Comparison of ENCODE assay signal across 8 mouse cellular contexts in genomic region chr15:80945851-80946250, GRCm38 (mm10). TPM values are rescaled to one million over a fixed set of nuclear protein-coding genes. Genes with fewer than 3 reads are reported as not detected.
A peak's percentile ranks its signal among the peaks of the same experiment; 100 is the strongest.
DNase-seq lines count a peak whose midpoint lies in the region; ATAC-seq and TF ChIP-seq lines count a peak whose summit lies in the region.

No protein-coding gene starts in this region.

- TF ChIP-seq CTCF in heart, postnatal 0 days (IDR thresholded peaks at IDR 0.05; ENCODE audit: low read depth), result peak; percentile 46
- TF ChIP-seq CTCF in kidney, postnatal 0 days (IDR thresholded peaks at IDR 0.05; ENCODE audit: low read depth), result peak; percentile 62
- TF ChIP-seq CTCF in small intestine, adult 2 months (IDR thresholded peaks at IDR 0.05; ENCODE audit: extremely low read depth, insufficient read length, insufficient replicate concordance, low read depth, low read length), result peak; percentile 53; the same call in 1 of the 2 replicates

- no peak for ATAC-seq in heart, postnatal 0 days (ENCODE audit: insufficient read depth, low read depth)
- no peak for ATAC-seq in kidney, postnatal 0 days (replicated peaks; ENCODE audit: low FRiP score, low read depth)

- no peaks in the 10 kb centered on the region; the same call in 1 of the 2 replicates for H3K36me3 ChIP-seq in heart, postnatal 0 days (replicated peaks; ENCODE audit: control insufficient read depth, insufficient read depth, low read length)
- peaks cover 12% of the 10 kb centered on the region; the same call in 1 of the 2 replicates for H3K36me3 ChIP-seq in heart, embryonic 10.5 days
- H3K36me3 ChIP-seq in kidney, postnatal 0 days (ENCODE audit: insufficient read depth, low read length), result 0 out of 2 replicates have a peak, but pooled peaks cover 2% of the 10 kb centered on the region
- no peaks in the 10 kb centered on the region for H3K36me3 ChIP-seq in small intestine, adult 2 months (ENCODE audit: control insufficient read depth, insufficient read depth, low read length)
- peaks cover 19% of the 10 kb centered on the region for H3K36me3 ChIP-seq in forebrain, embryonic 10.5 days (replicated peaks)

- no peaks in the 10 kb centered on the region for H3K27me3 ChIP-seq in heart, postnatal 0 days (ENCODE audit: control insufficient read depth, insufficient read depth, low read length)
- no peaks in the 10 kb centered on the region for H3K27me3 ChIP-seq in heart, embryonic 10.5 days (ENCODE audit: insufficient read depth, poor library complexity, severe bottlenecking)
- no peaks in the 10 kb centered on the region for H3K27me3 ChIP-seq in kidney, postnatal 0 days (ENCODE audit: insufficient read depth, low read length)
- H3K27me3 ChIP-seq in small intestine, adult 2 months (ENCODE audit: control insufficient read depth, insufficient read depth, low read length), result no peaks in the 10 kb centered on the region
- no peaks in the 10 kb centered on the region for H3K27me3 ChIP-seq in forebrain, embryonic 10.5 days (ENCODE audit: poor library complexity, severe bottlenecking)

- no peak overlapping the region for H3K4me3 ChIP-seq in heart, postnatal 0 days (ENCODE audit: low read depth, low read length)
- no peak overlapping the region for H3K4me3 ChIP-seq in heart, embryonic 10.5 days
- H3K4me3 ChIP-seq in kidney, postnatal 0 days (replicated peaks; ENCODE audit: low read depth, low read length), result no peak overlapping the region
- no peak overlapping the region for H3K4me3 ChIP-seq in small intestine, adult 2 months (ENCODE audit: low read depth, low read length)
- no peak overlapping the region for H3K4me3 ChIP-seq in forebrain, embryonic 10.5 days

- 0 out of 2 replicates have a peak, but pooled peaks cover 9% of the 10 kb centered on the region for H3K4me1 ChIP-seq in heart, postnatal 0 days (ENCODE audit: control insufficient read depth, insufficient read depth)
- H3K4me1 ChIP-seq in heart, embryonic 10.5 days, result peaks cover 13% of the 10 kb centered on the region
- H3K4me1 ChIP-seq in kidney, postnatal 0 days (replicated peaks; ENCODE audit: insufficient read depth, low read length), result peaks cover 4% of the 10 kb centered on the region; the same call in 1 of the 2 replicates
- peaks cover 17% of the 10 kb centered on the region; the same call in 1 of the 2 replicates for H3K4me1 ChIP-seq in small intestine, adult 2 months (ENCODE audit: control insufficient read depth, insufficient read depth, insufficient read length, low read length)
- peaks cover 14% of the 10 kb centered on the region for H3K4me1 ChIP-seq in forebrain, embryonic 10.5 days

- no peak for TF ChIP-seq POLR2A in small intestine, adult 2 months (IDR thresholded peaks at IDR 0.05; ENCODE audit: low read depth, low read length)

- TF ChIP-seq EP300 in heart, postnatal 0 days (IDR thresholded peaks at IDR 0.05; ENCODE audit: low read depth), result no peak

- H3K4me2 ChIP-seq in heart, postnatal 0 days (ENCODE audit: low read depth, low read length), result no peak overlapping the region
- H3K4me2 ChIP-seq in kidney, postnatal 0 days (ENCODE audit: low read length), result no peak overlapping the region

- H3K9ac ChIP-seq in heart, postnatal 0 days (replicated peaks; ENCODE audit: low read depth, low read length), result no peak overlapping the region
- H3K9ac ChIP-seq in kidney, postnatal 0 days (ENCODE audit: low read depth, low read length), result no peak overlapping the region

- H3K9me3 ChIP-seq in heart, postnatal 0 days (replicated peaks; ENCODE audit: control insufficient read depth, low read length), result no peaks in the 10 kb centered on the region
- no peaks in the 10 kb centered on the region for H3K9me3 ChIP-seq in heart, embryonic 10.5 days
- H3K9me3 ChIP-seq in kidney, postnatal 0 days (replicated peaks; ENCODE audit: low read length), result no peaks in the 10 kb centered on the region
- H3K9me3 ChIP-seq in forebrain, embryonic 10.5 days, result no peaks in the 10 kb centered on the region

- H3K27ac ChIP-seq in heart, postnatal 0 days (ENCODE audit: low read depth), result no peak overlapping the region
- no peak overlapping the region for H3K27ac ChIP-seq in heart, embryonic 10.5 days
- no peak overlapping the region for H3K27ac ChIP-seq in kidney, postnatal 0 days
- no peak overlapping the region for H3K27ac ChIP-seq in small intestine, adult 2 months (ENCODE audit: insufficient read depth, low read depth, low read length)
- H3K27ac ChIP-seq in forebrain, embryonic 10.5 days, result no peak overlapping the region

- WGBS in heart, postnatal 0 days, result 54% methylated on average over 3 of the region's 3 CpGs
- WGBS in heart, embryonic 10.5 days, result 52% methylated on average over 3 of the region's 3 CpGs
- 58% methylated on average over 3 of the region's 3 CpGs for WGBS in kidney, postnatal 0 days
- WGBS in small intestine, adult 2 months, result 46% methylated on average over 3 of the region's 3 CpGs
- WGBS in forebrain, embryonic 10.5 days, result 62% methylated on average over 3 of the region's 3 CpGs

- peak; percentile 38 for DNase-seq in heart, postnatal 0 days (ENCODE audit: low spot score)
- DNase-seq in heart, embryonic 10.5 days (ENCODE audit: low spot score), result no peak
- DNase-seq in A20 (ENCODE audit: low read depth, low spot score) (peak; percentile 79), R1 (ENCODE audit: low read depth, low spot score) (peak; percentile 63)
- peak; percentile 50 for DNase-seq in kidney, postnatal 0 days (ENCODE audit: low spot score)
- DNase-seq in urinary bladder, postnatal 4 days (ENCODE audit: low spot score in 2 of 2), result no peak
- no peak for DNase-seq in forebrain, embryonic 10.5 days (ENCODE audit: extremely low spot score, low spot score)

RNA-seq across cellular contexts. Expression of gene Adsl, which starts 2.4 kb away (rescaled TPM):
- total RNA-seq in heart, postnatal 0 days (2014; rRNA removed; ENCODE audit: low replicate concordance), result 148 and 149 TPM in 2 replicates
- polyA plus RNA-seq in heart, postnatal 0 days (2015; fragmentation: Nextera tagmentation; extraction: Ambion mirVana), result 156 and 159 TPM in 2 replicates
- 220 and 222 TPM in 2 replicates for polyA plus RNA-seq in heart, embryonic 10.5 days (2016; fragmentation: Nextera tagmentation; extraction: Ambion mirVana)
- polyA plus RNA-seq in kidney, postnatal 0 days (2015; fragmentation: Nextera tagmentation; extraction: Ambion mirVana), result 78.5 and 103 TPM in 2 replicates
- polyA plus RNA-seq in small intestine, adult 2 months (2012; rRNA removed), result 17.7 and 24.3 TPM in 2 replicates
- 236 and 244 TPM in 2 replicates for polyA plus RNA-seq in forebrain, embryonic 10.5 days (2016; fragmentation: Nextera tagmentation; extraction: Ambion mirVana)

RNA-seq across cellular contexts. Expression of gene Sgsm3, which starts 31.7 kb away (rescaled TPM):
- total RNA-seq in heart, postnatal 0 days (2014; rRNA removed; ENCODE audit: low replicate concordance), result 21.0 and 35.6 TPM in 2 replicates
- 7.8 and 9.3 TPM in 2 replicates for polyA plus RNA-seq in heart, postnatal 0 days (2015; fragmentation: Nextera tagmentation; extraction: Ambion mirVana)
- 23.7 and 26.4 TPM in 2 replicates for polyA plus RNA-seq in heart, embryonic 10.5 days (2016; fragmentation: Nextera tagmentation; extraction: Ambion mirVana)
- polyA plus RNA-seq in kidney, postnatal 0 days (2015; fragmentation: Nextera tagmentation; extraction: Ambion mirVana), result 20.1 and 23.5 TPM in 2 replicates
- polyA plus RNA-seq in small intestine, adult 2 months (2012; rRNA removed), result 23.9 and 25.1 TPM in 2 replicates
- 35.5 and 36.9 TPM in 2 replicates for polyA plus RNA-seq in forebrain, embryonic 10.5 days (2016; fragmentation: Nextera tagmentation; extraction: Ambion mirVana)

Comparison
In these comparisons a context has a peak if more than half of its experiments do, and no peak if none do; other contexts are left out.
1. DNase-seq: peak in heart, postnatal 0 days (single experiment), A20 (single experiment), R1 (single experiment) and kidney, postnatal 0 days (single experiment); none in heart, embryonic 10.5 days (single experiment), urinary bladder, postnatal 4 days (0 of 2) and forebrain, embryonic 10.5 days (single experiment).
2. Peak in every context shown above with its lines, with median percentiles within 50 percentile points of each other: CTCF ChIP-seq.